Mouse (Mus musculus) stomach, embryonic 14.5 days (tissue): ENCODE measurements around the gene Arhgef7. TPM values are rescaled to one million over a fixed set of nuclear protein-coding genes. Genes with fewer than 3 reads are reported as not detected.

Source experiments
- ATAC-seq: fragments of 200-750 bp; cut with Nextera tagmentation; 2 replicates; pipeline ENCODE4 v1.8.0; 2017; ENCODE audit warnings: low read depth, moderate TSS enrichment; ENCODE audit not compliant: insufficient number of reproducible peaks, insufficient read depth, low FRiP score
- H3K27ac ChIP-seq: fragments of 300-500 bp; sonication (generic); 2 replicates; pipeline ENCODE4 v1.5.1; 2014; ENCODE audit warnings: mild to moderate bottlenecking, low read length, moderate library complexity, mixed read lengths
- H3K27me3 ChIP-seq: fragments of 300-500 bp; sonication (generic); 2 replicates; pipeline ENCODE4 v1.6.1; 2014; ENCODE audit warnings: low read length, control low read depth, mixed read lengths; ENCODE audit not compliant: control insufficient read depth, insufficient read depth
- H3K36me3 ChIP-seq: fragments of 300-500 bp; sonication (generic); 2 replicates; pipeline ENCODE4 v1.6.1; 2014; ENCODE audit warnings: mild to moderate bottlenecking, control low read depth, low read length, moderate library complexity, mixed read lengths; ENCODE audit not compliant: control insufficient read depth, insufficient read depth
- H3K4me1 ChIP-seq: fragments of 300-500 bp; sonication (generic); 2 replicates; pipeline ENCODE4 v1.6.1; 2014; ENCODE audit warnings: low read length, control low read depth, mixed read lengths; ENCODE audit not compliant: control insufficient read depth, insufficient read depth
- H3K4me2 ChIP-seq: fragments of 300-500 bp; sonication (generic); replicated peaks from 2 replicates; pipeline ENCODE4 v1.6.1; 2014; ENCODE audit warnings: low read depth, low read length, control low read depth
- H3K4me3 ChIP-seq: fragments of 300-500 bp; sonication (generic); 2 replicates; pipeline ENCODE4 v1.5.1; 2014; ENCODE audit warnings: low read depth, low read length, control low read depth
- H3K9ac ChIP-seq: fragments of 300-500 bp; sonication (generic); replicated peaks from 2 replicates; pipeline ENCODE4 v1.6.1; 2014; ENCODE audit warnings: low read depth, mild to moderate bottlenecking, control low read depth, low read length, moderate library complexity, mixed read lengths
- H3K9me3 ChIP-seq: fragments of 300-500 bp; sonication (generic); 2 replicates; pipeline ENCODE4 v1.6.1; 2016; ENCODE audit warnings: low read depth, low read length, control low read depth; ENCODE audit not compliant: control insufficient read depth
- WGBS: fragments of 180-500 bp; shearing (Covaris S2); extraction: QIAGEN DNeasy Blood & Tissue Kit; methylation state at CpG from one replicate; pipeline ENCODE4 v1.1.7; 2014; 5-methylcytosine and 5-hydroxymethylcytosine counted together
- polyA plus RNA-seq: library from polyadenylated mRNA; unstranded; fragments of >200 nt; fragmentation: Nextera tagmentation; extraction: Ambion mirVana; gene quantifications from 2 replicates; pipeline ENCODE4 v1.2.1, GENCODE M21; 2014

Gene Arhgef7
- polyA plus RNA-seq, 1 experiment from 2014 or later = 37.0 TPM

DNA sequence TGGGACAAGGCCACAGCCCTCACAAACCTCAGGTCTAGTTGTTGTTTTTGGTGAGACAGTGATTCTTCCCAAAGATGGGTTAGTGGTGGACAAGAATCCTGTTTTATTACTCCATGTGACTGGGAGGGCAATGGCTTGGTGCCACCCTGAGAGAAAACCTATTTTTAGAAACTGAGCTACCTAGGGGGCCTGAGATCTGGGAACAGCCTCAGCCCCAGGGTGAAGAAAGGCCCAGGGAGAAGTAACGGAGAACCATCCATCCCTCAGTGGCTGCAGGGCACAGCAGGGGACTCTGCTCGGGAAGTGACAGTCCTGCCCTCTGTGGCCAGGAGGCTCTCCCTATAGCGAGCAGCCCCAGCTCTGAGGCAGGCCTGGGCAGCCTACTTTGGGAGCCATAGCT is 19.8 kb upstream of the Arhgef7 start:
- no peak overlapping the region for H3K27ac ChIP-seq
- WGBS = 31% methylated on average over 3 of the region's 3 CpGs
- ATAC-seq = no peak

DNA sequence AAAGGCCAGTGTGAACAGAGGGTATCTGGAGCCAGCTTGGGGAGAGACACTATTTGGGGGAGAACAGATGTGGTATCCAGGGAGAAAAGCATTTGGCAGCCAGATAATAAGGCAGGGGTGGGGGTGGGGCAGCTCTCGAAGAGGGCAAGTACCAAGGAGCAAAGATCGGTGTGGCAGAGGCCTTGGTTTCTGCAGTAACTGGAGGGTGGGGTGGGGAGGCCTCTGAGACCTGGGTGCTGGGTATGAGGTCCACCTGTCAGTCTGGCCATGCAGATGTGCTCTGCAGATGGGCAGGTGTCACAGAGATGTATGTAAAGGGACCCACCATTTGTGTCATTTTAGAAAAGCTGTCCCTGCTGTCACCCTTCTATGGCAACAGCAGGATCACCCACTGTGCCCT is 18.7 kb upstream of the Arhgef7 start:
- Histone ChIP-seq H3K27me3 (no peaks in the 10 kb centered on the region), H3K4me2 (no peak overlapping the region), H3K4me3 (no peak overlapping the region), H3K36me3 (no peaks in the 10 kb centered on the region), H3K4me1 (no peaks in the 10 kb centered on the region), H3K27ac (no peak overlapping the region), H3K9me3 (no peaks in the 10 kb centered on the region), H3K9ac (no peak overlapping the region)
- WGBS = 42% methylated on average over 2 of the region's 2 CpGs
- no peak for ATAC-seq

More for the DNA sequence above, 19.8 kb upstream of the Arhgef7 start:
- no peaks in the 10 kb centered on the region for H3K27me3 ChIP-seq
- no peak overlapping the region for H3K4me3 ChIP-seq
- no peak overlapping the region for H3K4me2 ChIP-seq
- H3K36me3 ChIP-seq = no peaks in the 10 kb centered on the region
- H3K4me1 ChIP-seq = no peaks in the 10 kb centered on the region
- no peaks in the 10 kb centered on the region for H3K9me3 ChIP-seq
- H3K9ac ChIP-seq = no peak overlapping the region

DNA sequence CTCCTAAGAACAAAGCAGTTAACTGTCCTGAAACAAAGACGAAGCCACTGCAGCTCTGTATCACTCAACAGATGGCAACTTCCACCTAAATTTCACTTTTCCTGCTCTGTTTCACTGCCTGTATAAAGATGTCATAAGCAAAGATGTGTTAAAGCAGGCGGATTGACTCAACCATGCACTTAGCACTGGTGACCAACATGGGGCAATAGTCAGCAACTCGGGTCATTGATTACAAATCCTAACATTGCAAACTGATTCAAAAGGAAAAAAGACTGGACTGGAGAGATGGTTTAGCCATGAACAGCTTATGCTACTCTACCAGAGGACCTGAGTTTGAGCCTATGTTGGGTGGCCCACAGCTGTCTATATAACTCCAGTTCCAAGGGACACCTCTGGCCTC is 18.0 kb upstream of the Arhgef7 start:
- Histone ChIP-seq H3K27ac (no peak overlapping the region), H3K9me3 (no peaks in the 10 kb centered on the region), H3K4me1 (no peaks in the 10 kb centered on the region), H3K9ac (no peak overlapping the region), H3K36me3 (no peaks in the 10 kb centered on the region), H3K4me3 (no peak overlapping the region), H3K27me3 (no peaks in the 10 kb centered on the region), H3K4me2 (no peak overlapping the region)
- ATAC-seq = no peak
- 72% methylated on average over 3 of the region's 3 CpGs for WGBS

DNA sequence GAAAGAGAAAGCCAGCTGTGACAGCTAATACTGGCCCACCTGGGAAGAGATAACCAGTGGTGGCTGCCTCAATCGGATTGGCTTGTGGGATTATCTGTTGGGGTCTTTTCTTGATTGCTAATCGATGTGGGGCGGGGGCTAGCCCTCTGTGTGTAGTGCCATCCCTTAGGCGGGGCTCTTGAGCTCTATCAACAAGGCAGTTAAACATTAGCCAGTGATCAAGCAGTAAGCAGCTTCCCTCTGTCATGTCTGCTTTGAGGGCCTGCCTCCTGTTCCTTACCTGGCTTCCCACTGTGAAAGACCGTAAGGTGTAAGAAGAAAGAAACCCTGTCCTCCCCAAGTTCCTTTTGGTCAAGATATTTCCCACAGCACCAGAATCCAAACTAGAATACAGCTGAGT is 17.1 kb upstream of the Arhgef7 start:
- Histone ChIP-seq H3K36me3 (no peaks in the 10 kb centered on the region), H3K27ac (no peak overlapping the region), H3K9ac (no peak overlapping the region), H3K4me2 (no peak overlapping the region), H3K27me3 (no peaks in the 10 kb centered on the region), H3K9me3 (no peaks in the 10 kb centered on the region), H3K4me3 (no peak overlapping the region), H3K4me1 (no peaks in the 10 kb centered on the region)
- WGBS = 38% methylated on average over 5 of the region's 5 CpGs
- ATAC-seq = no peak

GRCm38 (mm10) chr8:11712244-11712643 is 15.3 kb upstream of the Arhgef7 start:
- H3K4me2 ChIP-seq = no peak overlapping the region
- 82% methylated on average over 6 of the region's 6 CpGs for WGBS
- H3K9me3 ChIP-seq = no peaks in the 10 kb centered on the region
- no peak overlapping the region for H3K27ac ChIP-seq
- H3K4me1 ChIP-seq = no peaks in the 10 kb centered on the region
- H3K4me3 ChIP-seq = no peak overlapping the region
- H3K9ac ChIP-seq = no peak overlapping the region
- H3K27me3 ChIP-seq = no peaks in the 10 kb centered on the region
- no peak for ATAC-seq
- no peaks in the 10 kb centered on the region for H3K36me3 ChIP-seq

DNA sequence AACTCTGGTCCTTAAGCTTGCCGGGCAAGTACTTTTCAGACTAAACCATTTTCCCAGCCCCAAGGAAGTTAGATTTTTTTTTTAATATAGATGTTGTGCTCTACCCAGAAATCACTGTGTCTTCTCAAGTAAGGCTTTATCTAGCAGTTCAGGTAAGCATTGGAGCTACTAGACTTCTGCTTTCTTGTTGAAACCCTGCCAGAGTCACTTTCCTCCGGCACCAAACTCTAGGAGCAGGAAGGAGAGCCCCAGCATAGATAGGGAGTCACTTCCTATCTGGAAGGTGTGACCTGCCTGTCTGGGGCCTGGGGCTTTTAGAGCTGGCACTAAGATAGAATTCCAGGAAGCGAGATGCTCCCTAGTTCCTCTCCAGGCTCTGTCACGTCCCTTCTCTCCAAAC is 10.3 kb upstream of the Arhgef7 start:
- no peak overlapping the region for H3K27ac ChIP-seq
- H3K36me3 ChIP-seq = no peaks in the 10 kb centered on the region
- WGBS = 79% methylated on average over 4 of the region's 4 CpGs
- H3K27me3 ChIP-seq = no peaks in the 10 kb centered on the region
- no peaks in the 10 kb centered on the region for H3K9me3 ChIP-seq
- H3K4me1 ChIP-seq = no peaks in the 10 kb centered on the region
- H3K9ac ChIP-seq = no peak overlapping the region
- H3K4me3 ChIP-seq = no peak overlapping the region
- ATAC-seq = no peak
- no peak overlapping the region for H3K4me2 ChIP-seq

DNA sequence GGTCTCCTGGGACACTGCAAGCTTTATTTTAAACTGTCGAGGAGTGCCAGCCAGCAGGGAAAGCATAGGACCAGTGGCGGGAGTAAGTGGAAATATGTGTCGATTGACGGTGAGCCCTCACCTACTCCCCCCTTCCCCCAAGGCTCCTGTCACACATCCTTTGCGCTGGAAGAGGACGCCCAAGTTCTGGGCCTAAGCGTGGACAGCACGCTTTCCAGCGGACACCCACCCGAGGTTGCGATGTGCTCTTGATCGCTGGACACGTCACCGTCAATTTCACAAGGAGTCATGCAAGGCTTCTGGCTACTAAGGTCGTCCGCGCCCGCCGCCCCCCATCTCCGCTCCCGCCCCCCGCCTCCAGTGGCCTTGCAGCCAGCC is 259 bp upstream of the Arhgef7 start:
- Histone ChIP-seq H3K9me3 (no peaks in the 10 kb centered on the region), H3K36me3 (no peaks in the 10 kb centered on the region), H3K9ac (no peak overlapping the region; the same call in 1 of the 2 replicates), H3K4me3 (peak overlapping the region; percentile 50), H3K4me1 (no peaks in the 10 kb centered on the region), H3K4me2 (peak overlapping the region; percentile 92), H3K27me3 (peaks cover 23% of the 10 kb centered on the region; the same call in 1 of the 2 replicates), H3K27ac (no peak overlapping the region)
- ATAC-seq = no peak
- 2% methylated on average over 22 of the region's 22 CpGs for WGBS

DNA sequence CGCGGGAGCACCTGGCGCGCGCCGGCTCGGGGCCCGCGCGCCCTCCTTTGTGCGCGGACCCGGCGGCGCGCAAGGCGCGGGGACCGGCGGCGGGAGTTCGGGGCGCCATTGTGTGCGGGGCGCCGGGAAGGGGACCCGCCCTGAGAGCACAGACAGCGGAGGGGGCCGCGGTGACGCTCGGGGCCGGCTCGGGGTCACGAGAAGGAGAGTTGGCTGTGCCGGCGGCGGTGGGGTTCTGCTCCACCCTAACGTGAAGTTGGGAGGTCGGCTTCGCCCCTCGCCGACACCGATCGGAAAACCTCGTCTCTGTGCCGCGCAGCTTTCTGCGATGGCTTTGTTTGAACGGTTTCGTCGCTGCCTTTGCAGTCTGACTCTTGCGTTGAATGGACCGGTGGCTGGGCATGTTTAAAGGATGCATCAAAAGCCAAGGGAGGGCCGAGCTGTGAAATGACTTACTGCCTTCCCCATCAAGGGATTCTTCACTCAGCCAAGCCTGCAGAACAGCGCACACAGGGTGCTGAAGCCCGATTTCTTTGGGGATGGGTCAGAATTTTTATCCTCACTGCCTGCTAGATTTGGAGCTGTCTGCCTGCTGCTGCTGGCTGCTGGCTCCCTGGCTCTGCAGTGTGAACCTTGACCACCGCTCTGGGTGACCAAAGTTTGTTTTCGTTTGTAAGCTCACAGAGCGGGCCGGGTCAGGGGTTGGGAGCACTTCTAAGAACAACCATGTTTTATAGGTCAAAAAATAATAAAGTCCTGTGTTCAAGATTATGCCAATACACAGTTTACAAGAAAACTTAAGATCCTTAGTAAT is 1.2 kb downstream of the Arhgef7 start:
- Histone ChIP-seq H3K9me3 (no peaks in the 10 kb centered on the region), H3K27ac (no peak overlapping the region), H3K4me3 (peak overlapping the region; percentile 50), H3K4me2 (peak overlapping the region; percentile 92), H3K36me3 (no peaks in the 10 kb centered on the region), H3K9ac (peak overlapping the region; percentile 18; the same call in 1 of the 2 replicates), H3K4me1 (no peaks in the 10 kb centered on the region), H3K27me3 (peaks cover 23% of the 10 kb centered on the region; the same call in 1 of the 2 replicates)
- ATAC-seq = 0 out of 2 replicates have a peak, but pooled peaks have one; percentile 5
- WGBS = 1% methylated on average over 60 of the region's 61 CpGs
